Mouse (Mus musculus) bone marrow macrophage, adult 2 months (primary cell): ENCODE data around the gene Casc3.

Source experiments
- CTCF ChIP-seq: IDR thresholded peaks from 2 replicates; pipeline ENCODE4 v1.5.1; 2012; ENCODE audit warnings: low read depth, mild to moderate bottlenecking, low read length, moderate library complexity
- POLR2A ChIP-seq: IDR thresholded peaks from 2 replicates; pipeline ENCODE4 v1.6.1; 2012; ENCODE audit warnings: mild to moderate bottlenecking, low read depth, low read length, borderline replicate concordance

DNA sequence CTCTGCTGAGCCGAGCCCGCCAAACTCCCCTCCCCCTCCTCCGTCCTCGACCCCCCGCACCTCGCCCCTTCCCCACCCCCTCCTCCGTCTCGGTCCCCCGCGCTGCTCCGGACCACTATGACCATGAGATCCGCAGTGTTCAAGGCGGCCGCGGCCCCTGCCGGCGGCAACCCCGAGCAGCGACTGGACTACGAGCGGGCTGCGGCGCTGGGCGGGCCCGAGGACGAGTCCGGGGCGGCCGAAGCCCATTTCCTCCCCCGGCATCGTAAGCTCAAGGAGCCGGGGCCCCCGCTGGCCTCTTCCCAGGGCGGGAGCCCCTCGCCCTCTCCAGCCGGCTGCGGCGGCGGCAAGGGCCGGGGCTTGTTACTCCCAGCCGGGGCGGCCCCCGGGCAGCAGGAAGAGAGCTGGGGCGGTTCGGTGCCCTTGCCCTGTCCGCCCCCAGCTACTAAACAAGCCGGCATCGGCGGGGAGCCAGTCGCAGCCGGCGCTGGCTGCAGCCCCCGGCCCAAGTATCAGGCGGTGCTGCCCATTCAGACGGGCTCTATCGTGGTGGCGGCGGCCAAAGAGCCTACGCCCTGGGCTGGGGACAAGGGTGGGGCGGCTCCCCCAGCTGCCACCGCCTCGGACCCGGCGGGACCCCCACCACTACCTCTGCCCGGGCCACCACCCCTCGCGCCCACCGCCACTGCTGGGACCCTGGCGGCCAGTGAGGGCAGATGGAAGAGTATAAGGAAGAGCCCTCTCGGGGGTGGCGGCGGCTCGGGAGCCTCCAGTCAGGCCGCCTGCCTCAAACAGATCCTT lies 8.8 kb upstream of the Casc3 start:
- no peak for TF ChIP-seq CTCF
- no peak for TF ChIP-seq POLR2A
